Mouse (Mus musculus) lung, adult 2 months (tissue): ENCODE measurements at regions not wholly inside any gene's neighbourhood (a gene's known extent, or its start where the extent isn't known, plus 50 kb on each side); places are given as distances from the start of the nearest gene placed in this dataset.

Experiments used
- CTCF ChIP-seq: fragments of 200-500 bp; IDR thresholded peaks from 2 replicates; pipeline ENCODE4 v1.5.1; 2011; ENCODE audit warnings: mild to moderate bottlenecking, low read length, control low read depth; ENCODE audit not compliant: insufficient read depth
- POLR2A ChIP-seq: fragments of 200-500 bp; IDR thresholded peaks from 2 replicates; pipeline ENCODE4 v1.6.1; 2011; ENCODE audit warnings: low read depth, mild to moderate bottlenecking, control low read depth, low read length, borderline replicate concordance; ENCODE audit errors: extremely low read depth

- TF ChIP-seq CTCF (no peak), POLR2A (no peak)
Observed at GRCm38 (mm10) chr13:102022757-102023156, 254.7 kb upstream of the Pik3r1 start.
